Mouse (Mus musculus): Measurements from ENCODE around the gene Grm1. TPM values are rescaled to one million over a fixed set of nuclear protein-coding genes. Genes with fewer than 3 reads are reported as not detected.
"Not testable (repeated sequence)": the region's sequence is repeated elsewhere in the genome, so short reads cannot be mapped to it uniquely, and the experiment has no call there.

Grm1 gene
- polyA plus RNA-seq (2012; rRNA removed) = 23.9 and 27.5 TPM in 2 replicates

- DNase-seq (ENCODE audit: extremely low spot score in 1 of 2, low spot score in 1 of 2) = peak in 1 of 2 experiments; percentile 71
These were observed at the start of gene Grm1 for GRCm38 (mm10) chr10:11081611-11082398. Gene Grm1, minus strand, starts transcription at chr10:11082356.

GRCm38 (mm10) chr10:11121781-11122180 is 39.6 kb upstream of the Grm1 start:
- peak in 1 of 2 experiments; percentile 20 for DNase-seq (ENCODE audit: extremely low spot score in 1 of 2, low spot score in 1 of 2)

GRCm38 (mm10) chr10:11098475-11099044 is 16.4 kb upstream of the Grm1 start:
- no peak for DNase-seq (ENCODE audit: extremely low spot score in 1 of 2, low spot score in 1 of 2)

GRCm38 (mm10) chr10:11086348-11086747 is 4.2 kb upstream of the Grm1 start:
- DNase-seq (ENCODE audit: extremely low spot score in 1 of 2, low spot score in 1 of 2) = no peak

- peak in 1 of 2 experiments; percentile 19 for DNase-seq (ENCODE audit: extremely low spot score in 1 of 2, low spot score in 1 of 2)
These were observed 1.2 kb downstream of the Grm1 start for GRCm38 (mm10) chr10:11080725-11081610.

- no peak for DNase-seq (ENCODE audit: extremely low spot score in 1 of 2, low spot score in 1 of 2)
These were observed 2.0 kb downstream of the Grm1 start for GRCm38 (mm10) chr10:11080013-11080724.

- DNase-seq (ENCODE audit: extremely low spot score in 1 of 2, low spot score in 1 of 2) = no peak
These were observed 2.6 kb downstream of the Grm1 start for GRCm38 (mm10) chr10:11079506-11079905.

GRCm38 (mm10) chr10:11065136-11065535 is 17.0 kb downstream of the Grm1 start:
- DNase-seq (ENCODE audit: extremely low spot score in 1 of 2, low spot score in 1 of 2) = no peak

- DNase-seq (ENCODE audit: extremely low spot score in 1 of 2, low spot score in 1 of 2) = peak; percentile 40 to 60
These were observed 20.7 kb downstream of the Grm1 start for GRCm38 (mm10) chr10:11061318-11062071.

- DNase-seq (ENCODE audit: extremely low spot score in 1 of 2, low spot score in 1 of 2) = no peak
These were observed 32.8 kb downstream of the Grm1 start for GRCm38 (mm10) chr10:11049361-11049760.

GRCm38 (mm10) chr10:11045421-11045820 is 36.7 kb downstream of the Grm1 start:
- DNase-seq (ENCODE audit: extremely low spot score in 1 of 2, low spot score in 1 of 2) = not testable (repeated sequence)

- no peak for DNase-seq (ENCODE audit: extremely low spot score in 1 of 2, low spot score in 1 of 2)
These were observed 37.6 kb downstream of the Grm1 start for GRCm38 (mm10) chr10:11044455-11045106.

GRCm38 (mm10) chr10:11039323-11039722 is 42.8 kb downstream of the Grm1 start:
- no peak for DNase-seq (ENCODE audit: extremely low spot score in 1 of 2, low spot score in 1 of 2)

- no peak for DNase-seq (ENCODE audit: extremely low spot score in 1 of 2, low spot score in 1 of 2)
These were observed 49.9 kb downstream of the Grm1 start for GRCm38 (mm10) chr10:11032221-11032620.

GRCm38 (mm10) chr10:11025764-11026518 is 56.2 kb downstream of the Grm1 start:
- no peak for DNase-seq (ENCODE audit: extremely low spot score in 1 of 2, low spot score in 1 of 2)

- DNase-seq (ENCODE audit: extremely low spot score in 1 of 2, low spot score in 1 of 2) = no peak
These were observed 63.1 kb downstream of the Grm1 start for GRCm38 (mm10) chr10:11018970-11019531.

- no peak for DNase-seq (ENCODE audit: extremely low spot score in 1 of 2, low spot score in 1 of 2)
These were observed 68.5 kb downstream of the Grm1 start for GRCm38 (mm10) chr10:11013653-11014052.

- DNase-seq (ENCODE audit: extremely low spot score in 1 of 2, low spot score in 1 of 2) = no peak
These were observed 85.4 kb downstream of the Grm1 start for GRCm38 (mm10) chr10:10996766-10997165.

Data from frontal cortex, adult 2 months (tissue).